Mouse (Mus musculus): ENCODE measurements at regions not wholly inside any gene's neighbourhood (a gene's known extent, or its start where the extent isn't known, plus 50 kb on each side); places are given as distances from the start of the nearest gene placed in this dataset.

DNA sequence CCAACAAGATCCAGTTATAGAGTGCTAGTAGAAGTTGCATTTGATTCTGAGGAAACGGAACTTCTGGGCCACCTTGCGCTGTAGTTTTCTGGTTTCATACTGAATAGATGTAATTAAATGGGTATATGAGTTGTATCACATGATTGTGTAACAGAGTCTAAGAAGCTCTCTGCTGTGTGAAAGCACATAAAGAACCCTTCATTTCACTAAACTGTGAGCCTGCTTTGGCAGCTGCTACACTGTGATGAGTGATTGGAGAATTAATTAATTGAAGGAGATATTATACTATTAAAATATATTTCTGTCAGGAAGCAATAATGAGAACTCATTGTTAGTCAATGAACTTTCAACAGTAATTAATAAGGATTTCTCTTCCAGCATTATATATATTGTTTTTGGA, 369.8 kb upstream of the Fbxo33 start:
- DNase-seq: no peak

- DNase-seq: no peak
Observed at GRCm38 (mm10) chr12:59582587-59582986, 363.1 kb upstream of the Fbxo33 start.

DNA sequence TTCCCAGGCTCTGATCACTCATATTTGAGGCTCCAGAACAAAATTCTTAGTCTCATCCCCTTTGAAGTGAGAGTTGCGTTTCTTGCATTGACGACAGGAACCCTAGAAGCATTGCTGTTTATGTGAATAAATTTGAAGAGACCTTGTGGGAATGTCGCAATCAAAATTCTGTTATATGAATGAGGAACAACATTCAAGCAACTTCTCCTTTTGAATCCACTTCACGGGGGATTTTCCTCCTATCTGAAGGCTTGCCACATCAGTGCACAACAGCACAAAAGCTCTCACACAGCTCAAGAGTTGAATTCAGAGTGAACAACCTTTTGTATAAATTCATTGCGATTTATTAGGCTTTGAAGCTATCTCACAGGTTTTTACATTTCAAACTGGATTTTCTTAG, 360.2 kb upstream of the Fbxo33 start:
- DNase-seq: no peak

- no peak for DNase-seq
Observed at GRCm38 (mm10) chr12:59563960-59564359, 344.4 kb upstream of the Fbxo33 start.

DNA sequence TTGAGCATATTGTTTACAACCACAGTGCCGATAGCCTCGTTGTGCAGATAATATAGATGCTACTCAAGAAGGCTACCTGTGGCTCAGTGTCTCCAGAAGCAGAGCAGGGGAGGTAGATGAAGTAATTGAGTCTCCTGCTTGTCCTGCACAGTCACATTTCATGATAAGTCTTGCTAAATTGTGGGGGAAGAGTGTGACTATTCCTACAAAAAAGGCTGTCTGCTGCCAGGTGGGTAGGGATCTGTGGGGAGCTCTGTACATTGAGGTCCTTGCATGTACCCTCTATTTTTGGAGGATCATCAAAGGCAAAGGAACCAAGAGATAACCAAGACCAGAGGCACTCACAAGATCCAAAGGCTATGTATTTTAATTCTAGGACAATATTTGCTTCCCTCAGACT, 320.3 kb upstream of the Fbxo33 start:
- DNase-seq: no peak

DNA sequence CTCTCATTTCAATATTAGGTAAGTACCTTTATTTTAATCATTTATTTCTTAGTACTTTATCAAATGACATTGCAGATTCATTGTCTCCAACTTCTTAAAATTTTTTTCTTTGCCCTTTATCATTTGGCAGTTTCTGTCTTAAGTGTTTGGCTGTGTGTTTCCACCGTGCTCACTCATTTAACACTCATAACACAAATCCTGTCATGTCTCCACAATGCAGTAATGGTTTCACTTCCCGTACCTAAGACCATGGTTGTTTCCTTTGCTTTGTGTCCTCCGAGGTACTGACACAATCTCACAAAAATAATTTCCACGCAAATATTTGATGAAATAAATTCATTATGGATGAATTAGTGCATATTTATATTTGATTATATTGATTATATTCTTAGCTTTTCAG, 311.0 kb upstream of the Fbxo33 start:
- no peak for DNase-seq

DNA sequence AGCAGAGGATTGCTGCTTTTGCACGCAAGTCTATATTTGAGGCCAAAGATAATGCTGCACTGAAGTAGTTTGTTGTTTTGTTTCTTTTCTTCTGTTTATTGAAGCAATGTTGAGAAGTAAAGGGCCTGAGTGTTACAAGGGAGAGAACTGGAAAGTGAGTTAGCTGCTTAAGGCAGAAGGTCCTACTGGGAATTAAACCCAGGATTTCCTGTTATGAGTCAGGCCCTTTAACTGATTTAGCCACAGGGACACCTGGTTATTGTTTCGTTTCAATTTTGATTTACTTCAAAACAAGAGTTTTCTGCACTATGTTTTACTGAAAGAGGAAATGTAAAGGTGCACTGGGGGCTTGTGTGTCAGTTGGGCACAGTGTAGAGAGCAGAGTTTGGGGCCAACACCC, 303.8 kb upstream of the Fbxo33 start:
- DNase-seq: no peak

GRCm38 (mm10) chr12:59521946-59522345, 302.4 kb upstream of the Fbxo33 start:
- no peak for DNase-seq

DNA sequence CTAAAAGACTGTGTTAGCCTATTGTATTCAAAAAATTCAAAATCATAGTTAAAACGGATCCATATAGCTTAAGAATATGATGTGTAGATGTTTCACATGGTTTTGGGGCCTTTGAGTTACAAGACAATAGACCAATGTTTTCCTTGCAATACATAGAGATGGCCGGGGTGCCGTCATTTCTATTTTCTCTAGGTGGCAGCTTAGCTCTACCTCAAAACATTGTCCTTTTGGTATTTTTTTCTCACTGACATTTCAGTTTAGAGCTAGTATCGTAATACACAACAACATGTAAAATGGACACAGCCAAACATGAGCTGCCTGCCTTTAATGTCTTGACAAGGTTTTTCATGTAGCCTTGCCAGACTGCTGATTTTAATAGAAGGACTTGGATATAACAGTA, 290.3 kb upstream of the Fbxo33 start:
- peak in 1 of 2 experiments; percentile 47 for DNase-seq

GRCm38 (mm10) chr12:59509175-59509574, 289.6 kb upstream of the Fbxo33 start:
- DNase-seq: no peak

- DNase-seq: no peak
Observed at GRCm38 (mm10) chr12:59507431-59507830, 287.9 kb upstream of the Fbxo33 start.

DNA sequence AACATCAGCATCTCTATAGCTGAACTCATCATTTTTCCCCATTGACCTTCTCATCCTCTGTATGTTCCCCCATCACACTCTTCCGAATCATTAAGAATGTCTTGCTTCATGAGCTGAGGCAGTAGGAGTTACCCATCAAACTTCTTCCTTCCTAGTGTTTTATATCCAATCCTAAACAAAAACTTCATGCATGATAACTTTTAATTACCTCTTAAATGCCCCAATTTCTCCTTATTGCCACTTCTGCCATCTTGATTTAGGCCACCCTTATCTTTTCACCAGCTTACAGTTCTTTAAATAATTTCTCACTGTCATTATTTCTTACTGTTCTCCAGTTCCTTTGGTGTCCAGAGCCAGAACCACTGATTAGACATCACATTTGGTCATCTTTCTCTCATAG, 277.9 kb upstream of the Fbxo33 start:
- DNase-seq: no peak

DNA sequence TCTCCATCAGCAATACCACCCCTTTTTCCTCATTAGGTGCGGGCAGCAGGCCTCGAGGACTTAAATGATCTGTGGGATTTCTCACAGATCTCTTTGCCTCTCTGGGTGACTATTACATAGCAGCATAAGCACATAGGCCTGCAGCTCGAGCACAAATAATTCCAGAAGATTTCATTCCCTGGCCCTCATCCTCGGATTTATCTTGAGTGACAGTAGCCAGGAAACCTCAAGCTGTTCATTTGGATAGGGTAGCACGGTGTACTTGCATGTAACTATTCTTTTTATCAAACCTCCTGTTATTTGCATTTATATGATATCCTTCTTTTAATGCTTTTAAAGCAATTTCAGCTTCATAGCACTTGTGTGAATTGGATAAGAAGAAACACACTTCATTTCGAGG, 268.5 kb upstream of the Fbxo33 start:
- no peak for DNase-seq

DNA sequence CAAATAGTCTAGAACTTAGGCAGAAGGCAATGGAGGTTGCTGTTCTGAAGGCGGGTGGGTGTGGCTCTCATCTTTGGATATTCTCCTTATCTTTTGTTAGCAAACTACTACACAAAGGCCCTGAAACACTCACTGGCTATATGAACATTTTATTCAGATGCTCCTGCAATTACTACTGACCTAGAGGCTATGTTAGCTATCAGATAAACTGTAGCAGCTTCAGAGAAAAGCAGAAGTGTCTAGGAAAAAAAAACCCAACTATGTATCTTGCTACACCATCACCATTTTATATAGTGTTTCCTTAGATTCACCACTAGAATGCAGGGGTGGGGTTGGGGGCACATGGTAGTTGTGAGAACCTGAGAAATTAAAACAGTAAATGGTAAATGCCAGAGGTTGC, 268.0 kb upstream of the Fbxo33 start:
- DNase-seq: no peak

- DNase-seq: no peak
Observed at GRCm38 (mm10) chr12:59460997-59461961, 241.8 kb upstream of the Fbxo33 start.

DNA sequence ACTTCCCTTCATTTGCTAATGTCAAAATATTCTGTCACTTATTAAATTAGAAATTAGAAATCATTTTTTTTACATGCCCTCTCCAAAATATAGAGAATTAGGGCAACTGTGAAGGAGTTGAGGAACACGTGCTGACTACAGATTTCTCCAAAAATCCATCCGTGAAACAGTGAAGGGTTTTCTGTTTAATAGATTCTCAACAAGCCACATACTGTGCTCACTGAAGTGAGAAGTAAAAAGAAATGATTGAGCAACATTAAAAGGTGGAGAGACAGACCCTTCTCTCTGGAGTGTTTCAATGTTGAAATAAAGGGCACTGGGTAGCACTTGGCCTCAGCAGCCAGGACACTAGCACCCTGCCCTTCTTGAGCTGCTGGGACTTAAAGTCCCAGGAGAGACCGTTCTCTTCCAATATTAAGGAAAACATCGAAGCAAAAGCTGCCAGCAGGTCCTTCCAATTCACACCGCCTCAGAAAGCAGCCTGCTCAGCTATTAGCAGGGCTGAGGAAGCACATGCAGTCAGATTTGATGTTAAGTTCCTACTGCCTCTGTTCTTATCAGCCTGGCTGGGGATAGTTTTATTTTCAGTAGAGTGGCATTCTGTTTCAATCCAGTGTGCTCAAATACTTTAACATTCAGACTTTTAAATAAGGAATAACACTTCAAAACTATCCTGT, 236.8 kb upstream of the Fbxo33 start:
- DNase-seq: no peak

- no peak for DNase-seq
Observed at GRCm38 (mm10) chr12:59415051-59415450, 195.5 kb upstream of the Fbxo33 start.

- no peak for DNase-seq
Observed at GRCm38 (mm10) chr12:59411491-59411890, 192.0 kb upstream of the Fbxo33 start.

- DNase-seq: no peak
Observed at GRCm38 (mm10) chr12:59391103-59391502, 171.6 kb upstream of the Fbxo33 start.

GRCm38 (mm10) chr12:59382812-59383211, 163.3 kb upstream of the Fbxo33 start:
- peak; percentile 16 to 45 for DNase-seq

- DNase-seq: no peak
Observed at GRCm38 (mm10) chr12:59341586-59341985, 122.1 kb upstream of the Fbxo33 start.

DNA sequence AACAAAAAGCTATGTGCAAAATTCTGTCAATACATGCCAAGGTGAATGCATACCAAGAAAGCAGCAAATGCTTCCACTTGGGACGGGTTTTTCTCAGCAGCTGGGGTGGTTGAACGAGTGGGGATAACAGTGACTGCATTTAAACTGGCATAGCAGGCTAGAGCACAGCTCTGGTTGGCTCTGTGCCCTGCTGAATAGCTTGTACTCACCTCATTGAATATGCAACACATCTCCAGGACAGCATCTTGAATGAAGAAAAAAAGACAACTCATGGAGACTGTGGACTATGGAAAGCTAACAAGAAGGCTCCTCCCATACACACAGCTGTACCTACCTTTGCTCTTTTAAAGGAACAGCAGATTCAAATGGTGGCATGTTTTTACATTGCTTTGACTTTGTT, 111.2 kb upstream of the Fbxo33 start:
- no peak for DNase-seq

DNA sequence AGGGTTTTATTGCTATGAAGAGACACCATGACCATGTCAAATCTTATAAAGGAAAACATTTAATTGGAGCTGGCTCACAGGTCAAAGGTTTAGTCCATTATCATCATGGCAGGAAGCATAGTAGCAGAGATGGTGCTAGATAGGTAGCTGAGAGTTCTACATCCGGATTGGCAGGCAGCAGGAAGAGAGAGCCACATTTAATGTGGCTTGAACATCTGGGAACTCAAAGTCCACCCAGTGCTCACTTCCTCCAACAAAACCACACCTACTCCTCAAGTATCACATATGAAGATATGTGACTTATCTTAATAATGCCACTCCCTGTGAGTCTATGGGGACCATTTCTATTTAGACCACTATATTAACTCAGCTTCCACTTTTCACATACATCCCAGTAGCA, 93.2 kb upstream of the Fbxo33 start:
- DNase-seq: no peak

GRCm38 (mm10) chr12:59307958-59308357, 88.4 kb upstream of the Fbxo33 start:
- DNase-seq: no peak
